Mouse (Mus musculus) retina, embryonic 14.5 days (tissue): ENCODE measurements around the gene Cluap1.

Source experiments
- DNase-seq: peaks from one replicate; pipeline ENCODE4 v3.0.0-alpha.2; 2015; ENCODE audit warnings: low spot score

Cluap1 gene

DNA sequence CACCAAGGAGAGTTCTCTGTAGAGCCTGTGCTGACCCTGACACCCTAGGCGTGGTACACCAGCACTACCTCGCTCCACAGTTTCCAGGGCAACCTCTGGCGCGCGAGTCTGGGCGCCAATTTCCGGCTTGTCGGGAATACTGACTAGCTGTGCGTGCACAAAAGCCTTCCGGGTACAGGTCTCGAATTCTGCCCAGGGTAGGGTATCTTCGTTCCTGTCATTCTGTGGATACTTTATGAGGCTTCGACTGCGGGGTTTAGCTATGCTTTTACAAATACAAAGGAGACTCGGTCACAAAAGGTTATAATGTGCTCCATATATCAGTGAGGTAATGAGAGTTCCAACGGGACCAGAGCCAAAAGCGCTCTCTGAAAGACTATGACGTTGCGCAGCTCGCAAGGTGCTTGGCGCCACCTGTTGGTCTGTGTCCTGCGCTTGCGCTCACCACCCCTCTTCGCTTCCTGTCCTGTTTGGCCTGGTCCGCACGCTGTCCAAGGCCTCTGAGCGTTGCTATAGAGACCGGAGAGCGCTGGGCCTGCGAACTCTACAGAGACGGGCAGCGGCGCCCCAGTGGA is at the start of gene Cluap1, which contains the start of gene 1700037C18Rik:
Cluap1 (plus strand) TSS at position 265 of the 575 bp plus-strand sequence.
1700037C18Rik (minus strand) TSS at position 153 of the 575 bp plus-strand sequence.
- DNase-seq = peak; percentile 96

DNA sequence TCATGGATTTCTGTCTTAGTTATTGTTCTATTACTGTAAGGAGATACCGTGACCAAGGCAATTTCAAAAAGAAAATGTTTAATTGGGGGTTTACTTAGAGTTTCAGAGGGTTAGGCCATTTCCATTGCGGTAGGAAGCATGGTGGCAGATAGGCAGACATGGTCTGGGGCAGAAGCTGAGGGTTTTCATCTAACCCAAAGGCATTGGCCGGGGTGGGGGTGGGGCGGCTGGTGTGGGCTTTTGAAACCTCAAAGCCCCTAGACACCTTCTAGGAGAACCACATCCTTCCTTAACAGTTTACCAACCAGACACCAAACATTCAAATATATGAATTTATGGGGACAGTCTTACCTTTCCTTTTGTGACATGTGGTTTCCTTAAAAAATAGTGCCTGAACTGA is 49.3 kb upstream of the Cluap1 start:
- no peak for DNase-seq

DNA sequence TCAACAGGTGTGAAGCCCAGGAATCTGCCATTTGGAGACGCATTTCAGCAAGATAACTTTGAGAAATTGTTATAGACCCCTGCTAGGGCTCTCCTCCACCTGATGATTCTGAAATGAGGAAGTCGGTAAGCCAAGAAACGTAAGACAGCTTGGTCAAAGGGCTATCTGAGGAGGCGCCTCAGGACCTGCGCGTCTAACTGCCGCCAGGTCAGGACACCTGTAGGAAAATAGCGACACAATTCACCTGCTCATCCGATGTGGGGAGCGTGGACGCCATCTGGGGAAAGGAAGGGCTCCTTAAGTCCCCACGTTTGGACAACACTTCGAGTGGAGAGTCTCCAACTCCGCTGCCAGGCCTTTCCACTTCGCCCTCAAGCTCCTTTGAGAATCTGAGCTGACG is 36.8 kb upstream of the Cluap1 start:
- DNase-seq = no peak

DNA sequence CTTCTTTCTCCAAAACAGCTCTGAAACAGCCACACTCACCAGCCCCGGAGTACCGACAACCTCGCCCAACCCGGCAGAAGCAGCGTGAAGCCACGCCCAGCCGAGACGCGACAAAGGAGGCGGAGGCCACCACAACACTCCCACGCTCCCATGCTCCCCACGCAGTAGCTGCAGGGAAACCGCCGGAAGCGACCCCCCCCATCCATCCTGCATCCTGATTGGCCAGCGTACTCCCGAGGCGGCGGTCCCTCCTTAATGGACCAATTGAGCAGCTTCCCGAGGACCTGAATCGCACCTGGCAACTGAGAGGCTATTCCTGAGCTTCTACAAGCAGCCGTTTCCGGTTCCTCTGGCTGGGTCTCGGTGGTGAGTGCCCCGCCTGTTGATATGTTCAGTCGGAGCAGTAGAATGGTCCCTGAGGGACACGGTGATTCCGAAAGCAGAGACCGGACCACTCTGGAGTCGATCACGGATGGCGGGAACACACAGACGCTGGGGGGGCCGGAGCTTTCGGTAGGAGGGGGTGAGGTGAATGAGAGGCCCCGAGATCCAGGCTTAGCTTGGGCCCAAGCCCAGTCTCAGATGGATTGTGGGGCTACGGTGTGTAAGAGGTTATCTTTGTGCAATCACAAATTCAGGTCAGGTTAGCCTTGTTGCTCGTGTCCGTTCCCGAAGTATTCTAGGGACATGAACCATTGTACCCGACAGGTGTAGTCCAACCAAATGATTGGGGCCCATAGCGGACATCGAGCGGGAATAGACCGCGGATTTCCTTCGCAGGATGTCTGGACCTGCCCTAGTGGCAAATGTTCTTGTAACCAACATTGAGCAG is 36.2 kb upstream of the Cluap1 start, which contains the start of gene Naa60:
Naa60 (plus strand) TSS at position 160 of the 832 bp plus-strand sequence.
- DNase-seq = peak; percentile 93

DNA sequence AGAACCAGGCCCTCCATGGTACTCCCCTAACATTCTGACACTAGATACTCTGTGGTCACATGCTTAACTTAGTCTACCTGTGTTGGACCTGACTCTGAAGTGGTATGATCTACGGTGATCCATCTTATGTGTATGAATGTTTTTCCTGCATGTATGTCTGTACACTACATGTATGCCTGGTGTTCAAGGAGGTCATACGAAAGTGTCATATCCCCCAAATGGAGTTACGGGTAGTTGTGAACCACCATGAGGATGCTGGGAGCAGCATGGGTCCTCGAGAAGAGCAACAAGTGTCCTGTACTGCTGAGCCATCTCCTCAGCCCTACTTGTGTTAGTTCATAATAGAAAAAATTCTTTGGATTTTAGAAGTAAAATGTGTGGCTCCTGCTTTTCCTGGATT is 32.3 kb upstream of the Cluap1 start:
- no peak for DNase-seq

DNA sequence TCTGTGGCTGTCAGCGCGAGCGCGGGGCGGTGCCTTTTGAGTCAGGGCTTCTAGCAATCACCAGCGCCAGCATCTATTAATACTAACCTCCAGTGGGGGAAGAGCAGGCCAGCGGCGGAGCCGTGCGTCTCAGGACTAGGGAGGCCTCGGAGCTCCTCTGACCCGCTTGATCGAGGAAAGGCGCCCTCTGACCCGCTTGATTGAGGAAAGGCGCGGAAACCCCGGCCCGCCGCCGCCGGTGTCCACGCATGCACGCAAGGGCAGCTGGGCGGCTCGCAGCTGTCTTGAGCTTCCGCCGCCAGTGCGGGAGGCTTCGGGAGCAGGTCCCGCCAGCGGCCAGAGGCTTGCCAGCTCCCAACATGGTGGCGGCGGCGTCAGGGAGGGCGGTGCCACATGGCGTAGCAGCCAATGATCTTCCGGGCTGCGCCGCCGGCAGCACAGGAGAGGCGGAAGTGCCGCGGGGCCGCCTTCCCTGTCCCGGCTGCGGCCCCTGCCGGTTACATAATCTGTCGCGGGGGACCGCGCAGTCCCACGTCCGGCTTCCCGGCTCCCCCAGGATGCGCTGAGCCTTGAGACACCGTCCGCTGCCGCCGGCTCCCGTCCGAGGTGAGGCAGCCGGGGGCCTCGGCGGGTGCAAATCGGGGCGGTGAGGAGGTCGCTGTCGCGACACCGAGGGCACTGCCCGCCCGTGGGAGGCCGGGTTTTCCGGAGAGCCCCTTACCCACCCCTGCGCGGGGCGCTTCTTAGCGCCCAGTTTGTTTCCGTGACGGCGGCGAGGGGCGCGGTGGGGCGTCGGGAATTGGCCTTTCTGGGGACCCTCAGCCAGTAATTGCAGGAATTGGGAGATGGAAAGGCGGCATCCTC is 24.2 kb upstream of the Cluap1 start, which contains the start of the genes Zfp597 and Gm20695:
Zfp597 (minus strand) TSS at position 361 of the 864 bp plus-strand sequence.
Gm20695 (plus strand) TSS at position 448 of the 864 bp plus-strand sequence.
- DNase-seq = peak; percentile 96

DNA sequence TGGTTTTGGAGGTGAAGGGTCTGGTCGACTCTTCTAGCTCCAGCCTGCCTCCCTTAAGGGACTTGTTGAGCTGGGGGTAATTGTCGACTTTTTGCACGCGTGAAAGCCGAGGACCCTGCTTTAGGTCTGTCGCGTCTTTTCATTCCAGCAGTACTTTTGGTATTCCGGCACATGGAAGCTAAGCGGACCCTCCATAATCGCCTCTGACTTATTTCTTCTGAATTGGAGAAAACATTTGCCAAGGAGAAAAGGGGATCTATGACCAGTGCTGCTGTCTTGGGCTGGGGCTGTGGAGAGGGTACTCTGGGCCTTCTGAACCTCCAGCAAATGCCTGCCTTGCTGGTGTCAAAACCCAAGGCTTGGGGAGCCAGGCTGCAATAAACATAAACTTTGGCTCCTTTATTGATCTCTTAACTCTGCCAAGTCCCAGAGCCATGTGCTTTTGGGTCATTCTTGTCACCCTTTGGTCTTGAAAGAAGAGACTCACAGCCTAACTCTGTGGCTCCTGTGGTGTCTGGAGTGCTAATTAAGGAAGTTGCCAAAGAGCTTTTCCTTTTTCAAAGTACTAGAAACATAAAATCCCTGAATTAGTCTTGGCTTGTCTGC is 23.4 kb upstream of the Cluap1 start:
- no peak for DNase-seq

DNA sequence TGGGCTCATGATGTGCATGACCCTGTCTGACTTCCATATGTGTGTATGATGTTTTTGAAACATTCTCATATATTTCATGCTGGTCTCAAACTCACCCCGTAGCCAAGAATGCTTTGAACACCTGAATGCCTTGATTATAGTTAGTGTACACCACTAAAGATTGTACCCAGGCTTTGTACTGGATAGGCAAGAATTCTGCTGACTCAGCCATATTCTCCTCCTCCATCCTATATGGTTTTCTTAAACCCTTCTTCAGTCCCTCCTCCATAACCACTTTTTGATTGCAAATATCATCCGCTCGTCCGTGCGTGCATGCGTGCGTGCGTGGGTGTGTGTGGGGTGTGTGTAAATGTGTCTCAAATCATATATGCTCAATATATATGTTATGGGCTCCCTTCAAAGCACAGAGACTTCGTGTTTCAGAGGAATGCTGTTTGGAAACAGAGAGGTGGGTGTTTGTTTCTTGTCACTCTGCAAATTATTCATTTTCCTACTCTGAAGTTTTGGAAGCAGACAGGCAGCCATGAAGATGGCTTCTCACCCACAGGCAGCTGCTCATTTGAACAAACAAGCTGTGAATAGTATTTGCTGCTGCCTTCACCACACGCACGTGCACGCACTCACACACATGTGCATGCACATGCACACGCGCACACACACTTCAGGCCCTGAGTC is 16.8 kb upstream of the Cluap1 start:
- DNase-seq = no peak

DNA sequence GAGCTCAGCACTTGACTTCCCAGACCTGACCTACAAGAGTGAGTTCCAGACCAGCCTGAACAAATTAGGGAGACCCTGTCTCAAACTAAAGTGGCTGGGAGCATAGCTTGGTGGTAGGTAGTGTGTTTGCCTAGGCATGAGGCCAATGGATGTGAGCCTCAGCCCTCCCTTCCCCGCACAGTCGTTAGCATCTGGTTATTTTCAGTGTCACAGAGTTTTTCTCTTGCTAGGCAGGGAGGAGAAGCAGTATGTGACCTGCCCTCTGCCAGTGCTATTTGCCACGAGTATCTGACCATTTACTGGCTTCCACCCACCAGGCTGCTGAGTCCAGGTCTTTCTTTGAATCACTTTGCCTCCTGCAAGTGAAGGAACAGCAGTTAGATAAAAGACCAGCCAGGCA is 14.9 kb upstream of the Cluap1 start:
- DNase-seq = no peak

DNA sequence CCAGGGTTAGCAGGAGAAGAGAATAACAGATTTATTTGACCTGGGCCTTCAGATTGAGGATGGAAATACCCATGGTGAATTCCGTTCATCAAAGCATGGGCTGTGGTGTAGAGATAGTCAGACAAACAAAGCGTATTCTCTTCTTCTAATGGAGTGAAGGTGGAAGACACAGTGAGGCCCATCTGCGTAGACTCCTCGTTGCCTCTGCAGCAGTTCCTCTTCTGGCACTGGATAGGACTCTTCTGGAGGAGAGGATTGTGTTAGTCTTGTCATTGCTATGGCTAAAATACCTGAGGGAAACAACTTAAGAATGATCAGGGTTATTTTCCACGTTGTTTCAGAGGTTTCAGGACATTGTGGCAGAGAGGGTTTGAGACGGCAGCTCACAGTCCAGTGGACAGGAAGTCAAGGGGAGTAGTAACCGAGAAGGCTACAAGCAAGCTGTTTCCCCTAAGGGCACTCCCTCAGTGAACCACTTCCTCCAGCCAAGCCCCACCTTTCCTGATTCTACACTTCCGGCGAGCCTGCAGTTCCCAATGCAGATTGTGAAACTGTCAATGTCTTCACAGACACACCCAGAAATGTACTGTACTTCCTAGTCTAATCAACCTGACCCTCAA is 13.3 kb upstream of the Cluap1 start:
- no peak for DNase-seq

DNA sequence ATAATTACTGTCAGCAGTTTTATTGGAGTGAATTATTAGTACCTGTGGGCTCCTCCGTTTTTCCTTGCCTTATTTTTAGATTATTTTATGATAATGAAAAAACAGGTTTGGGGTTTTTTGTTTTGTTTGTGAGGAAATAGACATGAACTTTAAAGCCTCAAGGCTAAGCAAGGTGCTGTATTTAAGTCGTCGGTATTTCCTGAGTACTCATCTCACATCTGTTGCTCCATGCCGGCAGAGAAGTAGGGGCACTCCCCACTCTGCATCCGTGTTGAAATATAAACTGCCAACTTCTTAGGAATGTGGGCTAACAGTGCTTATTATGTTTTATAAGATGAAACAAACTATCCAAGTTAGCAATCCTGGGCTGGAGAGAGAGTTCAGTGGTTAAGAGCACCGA is 12.6 kb upstream of the Cluap1 start:
- no peak for DNase-seq

DNA sequence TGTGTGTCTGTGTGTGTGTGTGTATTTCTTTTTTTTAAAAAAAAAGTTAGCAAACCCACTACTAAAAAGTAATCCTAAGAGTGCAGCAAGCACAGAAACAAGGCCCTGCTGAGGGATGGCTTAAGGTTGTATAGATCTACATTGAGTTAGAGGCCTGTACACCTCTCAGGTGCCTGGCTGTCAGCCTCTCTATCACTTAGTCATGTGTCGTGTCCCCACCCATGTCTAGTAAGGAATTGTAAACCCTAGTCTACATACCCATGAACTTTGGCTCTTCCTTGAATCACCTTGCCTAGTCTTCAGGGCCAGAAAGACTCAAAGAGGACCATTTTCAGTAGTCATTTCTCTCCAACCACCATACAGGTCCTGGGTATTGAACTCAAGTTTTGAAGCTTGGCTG is 12.0 kb upstream of the Cluap1 start:
- no peak for DNase-seq

DNA sequence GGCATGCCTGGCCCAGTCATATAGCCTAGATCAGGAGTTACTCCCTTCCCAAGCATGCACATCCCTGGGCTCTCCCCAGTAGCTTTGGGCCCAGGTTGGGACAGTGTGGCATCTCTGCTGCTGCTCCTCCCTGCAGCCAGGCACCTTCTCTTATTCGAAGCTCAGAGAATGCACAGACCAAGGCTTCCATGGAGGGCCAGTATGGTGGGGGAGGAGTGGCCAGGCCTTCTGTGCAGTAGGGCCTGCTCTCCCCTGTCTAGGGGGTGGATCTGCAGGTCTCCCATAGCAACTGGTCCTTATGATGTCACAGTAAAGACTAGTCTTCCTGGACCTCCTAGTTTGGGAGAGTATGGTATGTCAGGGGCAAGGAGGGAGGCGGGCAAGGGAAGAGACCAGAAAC is 1.1 kb upstream of the Cluap1 start:
- DNase-seq = no peak

DNA sequence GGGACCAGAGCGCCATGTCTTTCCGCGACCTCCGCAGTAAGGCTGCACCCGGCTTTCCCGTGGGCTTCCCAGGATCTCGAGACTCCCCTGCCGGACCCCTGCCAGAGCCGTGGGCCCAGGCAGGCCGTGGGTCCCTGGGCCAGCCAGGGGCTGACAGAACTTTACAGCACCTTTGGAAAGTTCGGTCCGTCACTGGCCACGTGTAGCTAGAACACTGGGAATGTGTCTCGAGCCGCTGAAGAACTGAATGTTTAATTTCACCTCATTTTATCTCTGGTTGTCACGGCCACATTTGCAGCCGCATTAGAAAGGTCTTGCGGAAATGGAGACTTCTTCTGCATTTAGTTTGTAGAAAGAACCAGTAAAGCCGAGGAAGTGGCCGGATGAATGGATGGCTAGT is 517 bp downstream of the Cluap1 start:
- no peak for DNase-seq

DNA sequence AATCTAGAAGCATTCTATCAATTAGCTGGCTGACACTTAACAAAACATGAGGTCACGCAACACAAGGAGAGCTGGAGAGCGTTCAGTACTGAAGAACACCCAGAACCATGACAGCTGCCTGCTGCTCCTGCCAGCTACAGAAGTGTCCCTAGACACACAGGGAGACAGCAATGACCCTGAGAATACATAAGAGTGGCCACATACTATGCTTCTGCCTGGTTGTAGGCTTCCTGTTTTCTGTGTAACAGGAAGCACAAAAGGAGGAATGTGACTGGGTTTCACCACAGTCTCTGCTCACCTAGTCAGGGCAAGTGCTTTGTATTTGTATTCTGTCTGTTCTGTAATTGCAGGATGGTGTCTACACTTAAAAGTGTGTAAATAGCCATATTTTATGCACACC is 12.2 kb downstream of the Cluap1 start:
- no peak for DNase-seq

DNA sequence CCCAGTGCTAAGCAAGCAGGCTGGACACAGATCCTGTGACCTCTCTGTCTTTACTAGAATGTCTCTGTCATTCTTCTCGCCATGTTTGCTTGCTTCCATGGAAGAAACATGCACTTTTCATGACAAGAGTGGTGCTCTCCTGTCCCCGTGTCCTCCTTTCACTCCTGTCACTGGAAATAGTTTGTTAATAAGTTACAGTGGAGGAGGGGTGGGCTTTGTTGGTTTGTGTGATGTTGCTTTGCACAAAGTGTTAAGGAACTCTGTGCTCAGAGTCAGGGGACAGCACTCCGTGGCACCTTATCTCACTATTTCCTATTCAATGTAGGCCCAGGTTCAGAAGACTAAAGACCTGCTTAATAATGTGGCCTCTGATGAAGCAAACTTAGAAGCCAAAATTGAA is 14.9 kb downstream of the Cluap1 start:
- DNase-seq = no peak

DNA sequence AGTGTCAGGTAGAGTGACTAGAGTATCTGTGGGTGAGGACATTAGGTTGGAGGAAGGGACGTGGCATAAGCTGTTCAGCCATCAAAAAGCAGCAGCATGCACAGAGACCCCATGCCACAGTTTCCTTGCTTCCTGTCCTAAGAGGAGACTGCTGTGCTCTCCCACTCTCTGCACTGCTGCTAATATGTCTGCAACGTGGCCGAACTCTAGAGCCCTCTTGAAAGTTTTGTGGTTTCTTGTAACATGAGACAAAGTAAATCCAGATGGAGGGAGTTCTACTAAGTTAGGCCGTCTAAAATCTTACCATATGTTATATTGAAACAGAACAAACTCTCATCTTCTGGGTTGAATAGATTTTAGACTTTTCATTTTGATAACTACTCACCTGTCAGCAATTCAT is 15.4 kb downstream of the Cluap1 start:
- DNase-seq = no peak

DNA sequence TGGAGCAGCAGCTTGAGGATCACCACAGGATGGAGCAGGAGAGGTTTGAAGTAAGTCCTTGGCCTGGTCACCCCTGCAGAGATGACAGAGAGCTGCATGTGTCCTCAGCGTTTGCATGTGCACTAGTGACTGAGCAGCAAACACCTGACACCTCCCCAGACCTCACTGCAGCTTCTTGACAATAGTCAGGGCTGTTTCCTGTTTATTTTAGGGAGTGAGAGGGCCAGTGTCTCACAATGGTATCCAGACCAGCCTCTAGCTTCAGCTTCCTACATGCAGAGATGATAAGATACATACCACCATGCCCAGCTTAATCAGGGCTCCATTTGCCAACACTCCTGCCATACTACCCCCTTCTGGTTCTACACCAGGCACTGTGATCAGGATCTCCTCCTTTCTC is 20.0 kb downstream of the Cluap1 start:
- no peak for DNase-seq

DNA sequence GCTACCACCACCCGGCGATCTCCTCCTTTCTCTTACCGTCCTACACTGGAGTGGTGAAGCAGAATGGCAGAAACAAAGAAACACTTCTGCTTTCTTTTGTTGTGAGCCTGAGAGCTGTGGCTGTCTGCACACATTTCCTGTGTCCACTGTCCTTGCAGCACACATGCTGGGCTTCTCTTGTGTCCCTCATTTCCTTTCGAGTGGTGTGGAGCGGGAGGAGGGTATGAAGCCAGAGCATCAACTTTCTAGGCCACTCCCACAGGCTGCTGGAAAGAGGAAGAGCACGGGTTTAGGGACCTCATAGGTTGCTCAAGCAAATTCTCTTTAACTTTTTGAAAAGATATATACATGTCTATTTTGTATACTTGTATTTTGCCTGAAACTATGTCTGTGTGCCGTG is 20.6 kb downstream of the Cluap1 start:
- no peak for DNase-seq

DNA sequence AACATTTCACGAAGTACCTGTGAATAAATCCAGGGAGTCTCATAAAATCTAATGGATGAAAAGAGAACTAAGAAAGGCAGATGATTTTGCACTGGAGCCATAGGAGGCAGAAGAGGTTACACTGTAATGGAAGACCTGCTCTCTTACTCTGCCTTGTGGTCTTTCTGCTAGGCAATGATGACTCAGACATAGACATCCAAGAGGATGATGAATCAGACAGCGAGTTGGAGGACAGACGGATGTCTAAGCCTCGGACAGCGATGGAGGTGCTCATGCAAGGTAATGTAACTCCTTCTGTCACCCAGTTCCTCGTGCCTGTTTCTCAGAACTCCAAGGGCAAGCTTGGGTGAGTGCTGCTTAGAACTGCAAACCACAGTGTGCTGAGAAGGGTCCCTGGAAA is 24.9 kb downstream of the Cluap1 start:
- no peak for DNase-seq

DNA sequence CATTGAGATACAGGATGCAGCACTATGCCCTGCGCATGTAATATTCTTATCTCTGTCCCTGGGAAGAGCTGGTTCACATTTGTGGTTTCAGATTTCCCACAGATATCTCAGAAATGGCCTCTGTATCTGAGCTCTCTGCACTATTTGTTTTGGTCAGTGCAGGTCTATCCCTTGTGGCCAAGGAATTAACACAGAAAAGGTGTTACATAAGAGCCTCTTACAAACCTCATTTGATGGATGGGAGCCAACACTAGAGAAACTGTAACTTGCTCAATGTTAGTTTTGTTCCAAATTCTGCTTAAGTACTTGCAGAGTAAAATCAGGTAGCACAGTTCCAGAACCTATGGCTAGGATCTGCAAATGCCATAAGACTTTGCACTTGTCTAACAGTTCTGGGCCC is 25.5 kb downstream of the Cluap1 start:
- DNase-seq = no peak
